Mouse (Mus musculus) testis, adult 2 months (tissue): ENCODE results near the gene Corin. TPM values are rescaled to one million over a fixed set of nuclear protein-coding genes. Genes with fewer than 3 reads are reported as not detected.
A peak's percentile ranks its signal among the peaks of the same experiment; 100 is the strongest.

Experiments used
- H3K27ac ChIP-seq: fragments of 200-500 bp; 2 replicates; pipeline ENCODE4 v1.5.1; 2012; ENCODE audit warnings: low read depth, low read length; ENCODE audit not compliant: control insufficient read depth, insufficient read depth
- H3K27me3 ChIP-seq: fragments of 200-500 bp; 2 replicates; pipeline ENCODE4 v1.6.1; 2012; ENCODE audit warnings: mild to moderate bottlenecking, low read length, moderate library complexity; ENCODE audit not compliant: control insufficient read depth, insufficient read depth
- H3K36me3 ChIP-seq: fragments of 200-500 bp; 2 replicates; pipeline ENCODE4 v1.6.1; 2012; ENCODE audit warnings: mild to moderate bottlenecking, low read length; ENCODE audit not compliant: control insufficient read depth, insufficient read depth
- H3K4me1 ChIP-seq: fragments of 200-500 bp; 2 replicates; pipeline ENCODE4 v1.6.1; 2012; ENCODE audit warnings: low read length; ENCODE audit not compliant: control insufficient read depth, insufficient read depth
- H3K4me3 ChIP-seq: fragments of 200-500 bp; 2 replicates; pipeline ENCODE4 v1.5.1; 2012; ENCODE audit warnings: low read depth, mild to moderate bottlenecking, low read length, moderate library complexity, mixed read lengths; ENCODE audit not compliant: control insufficient read depth
- CTCF ChIP-seq: fragments of 200-500 bp; IDR thresholded peaks from 2 replicates; pipeline ENCODE4 v1.5.1; 2012; ENCODE audit warnings: low read depth, mild to moderate bottlenecking, inconsistent platforms, low read length, moderate library complexity; ENCODE audit not compliant: control insufficient read depth, insufficient read depth, insufficient replicate concordance
- POLR2A ChIP-seq: fragments of 200-500 bp; IDR thresholded peaks from 2 replicates; pipeline ENCODE4 v1.6.1; 2012; ENCODE audit warnings: low read depth, mild to moderate bottlenecking, inconsistent platforms, low read length, moderate library complexity; ENCODE audit not compliant: control insufficient read depth
- polyA plus RNA-seq: library from polyadenylated mRNA; depleted of rRNA; stranded (reverse); fragments of >200 nt; gene quantifications from 2 replicates; pipeline ENCODE4 v1.2.3, GENCODE M21; 2012

Gene Corin
- polyA plus RNA-seq, 1 experiment, result 11.2 TPM

DNA sequence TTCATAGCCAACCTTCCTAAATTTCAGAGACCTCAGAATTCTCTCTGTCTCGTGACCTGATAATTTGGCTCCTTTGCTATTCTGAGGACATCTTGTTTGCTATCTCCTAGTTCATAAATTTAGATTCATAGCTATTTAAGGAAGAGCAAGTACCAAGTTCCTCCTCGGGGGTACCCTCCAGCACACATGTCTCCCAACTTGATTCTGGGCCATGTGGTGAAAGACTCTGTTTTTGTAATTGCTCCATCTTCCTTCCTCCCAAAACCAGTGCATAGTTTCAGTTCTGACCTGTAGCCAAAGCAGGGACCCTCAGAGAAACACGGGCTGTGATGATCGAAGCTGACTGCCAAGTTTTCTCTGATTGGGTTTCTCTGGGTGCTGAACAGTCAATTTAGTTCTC, 7.5 kb downstream of the Corin start:
- Histone ChIP-seq H3K4me1 (peaks cover 7% of the 10 kb centered on the region; the same call in 1 of the 2 replicates), H3K27ac (peak overlapping the region; percentile 14), H3K27me3 (no peaks in the 10 kb centered on the region), H3K4me3 (no peak overlapping the region), H3K36me3 (no peaks in the 10 kb centered on the region)
- TF ChIP-seq CTCF, result no peak
- TF ChIP-seq POLR2A, result no peak

- H3K36me3 ChIP-seq, result no peaks in the 10 kb centered on the region
- TF ChIP-seq CTCF, result no peak
- no peak for TF ChIP-seq POLR2A
- no peak overlapping the region; the same call in 1 of the 2 replicates for H3K27ac ChIP-seq
- no peaks in the 10 kb centered on the region for H3K27me3 ChIP-seq
- peaks cover 4% of the 10 kb centered on the region; the same call in 1 of the 2 replicates for H3K4me1 ChIP-seq
- no peak overlapping the region for H3K4me3 ChIP-seq
Measured at GRCm38 (mm10) chr5:72493906-72494305, 10.4 kb downstream of the Corin start.

DNA sequence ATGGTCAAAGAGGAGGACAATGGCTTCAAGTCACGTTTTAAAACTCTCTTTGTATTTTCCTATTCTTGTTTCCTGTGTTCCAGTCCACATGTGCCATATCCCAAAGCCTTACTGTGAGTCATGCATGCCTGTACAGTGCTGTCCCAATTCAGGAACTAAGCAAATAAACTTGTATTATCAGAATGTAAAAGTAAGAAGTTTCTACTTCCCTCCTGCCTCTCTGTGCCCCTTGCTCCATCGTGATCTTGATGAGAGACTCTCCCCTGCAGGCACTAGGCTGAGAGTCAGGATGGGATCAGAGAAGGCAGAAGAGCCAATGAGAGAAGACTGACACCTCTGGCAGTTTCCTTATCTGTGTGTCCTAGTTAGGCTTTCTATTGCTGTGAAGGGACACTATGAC, 13.0 kb downstream of the Corin start:
- H3K36me3 ChIP-seq, result no peaks in the 10 kb centered on the region
- H3K4me1 ChIP-seq, result no peaks in the 10 kb centered on the region
- no peaks in the 10 kb centered on the region for H3K27me3 ChIP-seq
- H3K4me3 ChIP-seq, result no peak overlapping the region
- TF ChIP-seq CTCF, result no peak
- no peak for TF ChIP-seq POLR2A
- no peak overlapping the region for H3K27ac ChIP-seq

- H3K36me3 ChIP-seq, result no peaks in the 10 kb centered on the region
- no peaks in the 10 kb centered on the region for H3K27me3 ChIP-seq
- H3K4me3 ChIP-seq, result no peak overlapping the region
- no peaks in the 10 kb centered on the region for H3K4me1 ChIP-seq
- TF ChIP-seq CTCF, result no peak
- TF ChIP-seq POLR2A, result no peak
- no peak overlapping the region for H3K27ac ChIP-seq
Measured at GRCm38 (mm10) chr5:72480456-72480855, 23.8 kb downstream of the Corin start.

- no peaks in the 10 kb centered on the region for H3K27me3 ChIP-seq
- no peak overlapping the region for H3K4me3 ChIP-seq
- no peak overlapping the region for H3K27ac ChIP-seq
- no peaks in the 10 kb centered on the region for H3K36me3 ChIP-seq
- no peaks in the 10 kb centered on the region for H3K4me1 ChIP-seq
- no peak for TF ChIP-seq CTCF
- TF ChIP-seq POLR2A, result no peak
Measured at GRCm38 (mm10) chr5:72472317-72473009, 31.8 kb downstream of the Corin start.

GRCm38 (mm10) chr5:72471746-72472145, 32.5 kb downstream of the Corin start:
- no peaks in the 10 kb centered on the region for H3K4me1 ChIP-seq
- H3K27ac ChIP-seq, result no peak overlapping the region
- TF ChIP-seq POLR2A, result no peak
- no peak for TF ChIP-seq CTCF
- no peaks in the 10 kb centered on the region for H3K36me3 ChIP-seq
- no peak overlapping the region for H3K4me3 ChIP-seq
- no peaks in the 10 kb centered on the region for H3K27me3 ChIP-seq

GRCm38 (mm10) chr5:72464932-72465331, 39.3 kb downstream of the Corin start:
- no peaks in the 10 kb centered on the region for H3K4me1 ChIP-seq
- no peak overlapping the region for H3K4me3 ChIP-seq
- no peaks in the 10 kb centered on the region for H3K36me3 ChIP-seq
- no peak for TF ChIP-seq POLR2A
- H3K27ac ChIP-seq, result no peak overlapping the region
- H3K27me3 ChIP-seq, result no peaks in the 10 kb centered on the region
